Mouse (Mus musculus) lung, embryonic 16.5 days (tissue): ENCODE results near the gene Glipr1. TPM values are rescaled to one million over a fixed set of nuclear protein-coding genes. Genes with fewer than 3 reads are reported as not detected.

Experiments used
- ATAC-seq: fragments of 200-750 bp; cut with Nextera tagmentation; 2 replicates; pipeline ENCODE4 v1.8.0; 2017; ENCODE audit warnings: low read depth, mild to moderate bottlenecking, moderate library complexity
- H3K27ac ChIP-seq: fragments of 300-500 bp; sonication (generic); 2 replicates; pipeline ENCODE4 v1.5.1; 2014; ENCODE audit warnings: mild to moderate bottlenecking, control low read depth, low read length
- H3K27me3 ChIP-seq: fragments of 300-500 bp; sonication (generic); 2 replicates; pipeline ENCODE4 v1.6.1; 2014; ENCODE audit warnings: low read depth, low read length, mixed read lengths; ENCODE audit not compliant: control insufficient read depth, insufficient read depth
- H3K36me3 ChIP-seq: fragments of 300-500 bp; sonication (generic); 2 replicates; pipeline ENCODE4 v1.6.1; 2014; ENCODE audit warnings: low read length; ENCODE audit not compliant: control insufficient read depth, insufficient read depth
- H3K4me1 ChIP-seq: fragments of 300-500 bp; sonication (generic); replicated peaks from 2 replicates; pipeline ENCODE4 v1.6.1; 2014; ENCODE audit warnings: low read length, mixed read lengths; ENCODE audit not compliant: control insufficient read depth, insufficient read depth
- H3K4me2 ChIP-seq: fragments of 300-500 bp; sonication (generic); 2 replicates; pipeline ENCODE4 v1.6.1; 2014; ENCODE audit warnings: low read depth, low read length, control low read depth
- H3K4me3 ChIP-seq: fragments of 300-500 bp; sonication (generic); 2 replicates; pipeline ENCODE4 v1.5.1; 2014; ENCODE audit warnings: mild to moderate bottlenecking, low read length, control low read depth
- H3K9ac ChIP-seq: fragments of 300-500 bp; sonication (generic); 2 replicates; pipeline ENCODE4 v1.6.1; 2014; ENCODE audit warnings: low read length, control low read depth
- H3K9me3 ChIP-seq: fragments of 300-500 bp; sonication (generic); 2 replicates; pipeline ENCODE4 v1.6.1; 2016; ENCODE audit warnings: low read length; ENCODE audit not compliant: control insufficient read depth
- WGBS: fragments of 180-500 bp; shearing (Covaris S2); extraction: QIAGEN DNeasy Blood & Tissue Kit; methylation state at CpG from one replicate; pipeline ENCODE4 v1.1.7; 2014; 5-methylcytosine and 5-hydroxymethylcytosine counted together
- polyA plus RNA-seq: library from polyadenylated mRNA; unstranded; fragments of >200 nt; fragmentation: Nextera tagmentation; extraction: Ambion mirVana; gene quantifications from 2 replicates; pipeline ENCODE4 v1.2.1, GENCODE M21; 2015

Glipr1 gene
- polyA plus RNA-seq, 1 experiment from 2014 or later: 3.8 TPM

GRCm38 (mm10) chr10:111949008-111949407 lies 53.4 kb downstream of the Glipr1 start:
- H3K27ac ChIP-seq: no peak overlapping the region
- no peaks in the 10 kb centered on the region for H3K36me3 ChIP-seq
- H3K4me1 ChIP-seq: no peaks in the 10 kb centered on the region
- no peak overlapping the region for H3K4me2 ChIP-seq
- H3K9ac ChIP-seq: no peak overlapping the region
- ATAC-seq: no peak
- no peaks in the 10 kb centered on the region for H3K27me3 ChIP-seq
- H3K9me3 ChIP-seq: no peaks in the 10 kb centered on the region
- 66% methylated on average over 4 of the region's 4 CpGs for WGBS
- H3K4me3 ChIP-seq: no peak overlapping the region

DNA sequence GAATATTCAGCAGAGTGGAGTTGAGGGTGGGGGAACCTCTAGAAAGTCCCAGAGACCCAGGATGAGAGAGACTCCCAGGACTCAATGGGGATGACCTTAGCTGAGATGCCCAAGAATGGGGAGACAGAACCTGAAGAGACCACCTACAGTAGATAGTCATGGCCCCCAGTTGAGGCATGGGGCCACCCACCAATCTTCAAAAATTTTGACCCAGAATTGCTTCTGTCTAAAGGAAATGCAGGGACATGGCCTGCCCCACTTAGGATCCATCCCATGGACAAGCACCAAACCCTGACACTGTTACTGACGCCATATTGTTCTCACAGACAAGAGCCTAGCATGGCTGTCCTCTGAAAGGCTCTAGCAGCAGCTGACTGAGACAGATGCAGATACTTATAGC lies 54.4 kb downstream of the Glipr1 start:
- no peaks in the 10 kb centered on the region for H3K4me1 ChIP-seq
- H3K27ac ChIP-seq: no peak overlapping the region
- H3K9ac ChIP-seq: no peak overlapping the region
- 90% methylated on average over 1 of the region's 1 CpGs for WGBS
- no peaks in the 10 kb centered on the region for H3K9me3 ChIP-seq
- no peaks in the 10 kb centered on the region for H3K27me3 ChIP-seq
- H3K36me3 ChIP-seq: no peaks in the 10 kb centered on the region
- no peak overlapping the region for H3K4me3 ChIP-seq
- H3K4me2 ChIP-seq: no peak overlapping the region
- ATAC-seq: no peak

DNA sequence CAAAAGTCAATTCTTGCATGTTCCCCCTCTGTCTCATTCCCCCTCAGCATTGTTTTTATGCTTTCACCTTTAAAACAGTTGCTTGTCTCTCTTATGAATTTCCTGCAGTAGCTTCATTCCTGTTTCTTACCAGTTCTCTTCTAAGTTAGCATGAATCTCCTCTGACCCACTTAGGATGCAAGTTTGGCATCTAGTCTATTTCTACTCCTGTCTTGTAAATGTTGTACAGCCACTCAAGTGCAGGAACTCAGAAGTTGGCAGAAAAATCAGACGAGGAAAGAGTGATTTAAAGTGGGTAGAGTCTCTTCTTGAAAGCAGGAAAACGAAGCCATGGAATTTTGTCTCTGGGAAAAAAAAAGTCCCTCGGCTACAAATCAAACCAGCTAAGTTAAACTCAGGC lies 56.9 kb downstream of the Glipr1 start:
- Histone ChIP-seq H3K4me2 (no peak overlapping the region), H3K27me3 (no peaks in the 10 kb centered on the region), H3K36me3 (no peaks in the 10 kb centered on the region), H3K9ac (no peak overlapping the region), H3K4me3 (no peak overlapping the region), H3K27ac (no peak overlapping the region), H3K4me1 (no peaks in the 10 kb centered on the region), H3K9me3 (no peaks in the 10 kb centered on the region)
- no peak for ATAC-seq
- 29% methylated on average over 3 of the region's 3 CpGs for WGBS

DNA sequence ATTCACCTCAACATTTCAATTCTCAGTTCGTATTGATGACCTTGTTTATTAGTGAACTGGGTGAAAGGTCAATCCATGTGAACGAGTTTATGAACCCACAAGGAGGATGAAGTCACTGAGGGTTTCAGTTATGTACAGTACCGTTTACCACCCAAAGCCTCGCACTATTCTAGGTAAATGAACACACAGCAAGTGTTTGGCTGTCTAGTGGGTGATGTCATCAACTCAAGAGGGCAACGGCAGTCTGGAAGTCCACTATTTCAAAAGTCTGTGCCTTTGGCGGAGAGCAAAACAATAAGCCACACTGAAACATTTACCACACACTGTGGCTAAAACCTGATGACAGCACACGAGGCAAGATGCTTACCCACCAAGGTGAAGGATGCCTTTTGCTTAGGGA lies 59.4 kb downstream of the Glipr1 start:
- 62% methylated on average over 7 of the region's 7 CpGs for WGBS
- ATAC-seq: no peak
- no peaks in the 10 kb centered on the region for H3K36me3 ChIP-seq
- H3K4me3 ChIP-seq: no peak overlapping the region
- no peak overlapping the region for H3K9ac ChIP-seq
- H3K4me2 ChIP-seq: no peak overlapping the region
- no peaks in the 10 kb centered on the region for H3K4me1 ChIP-seq
- no peaks in the 10 kb centered on the region for H3K27me3 ChIP-seq
- H3K9me3 ChIP-seq: no peaks in the 10 kb centered on the region
- H3K27ac ChIP-seq: no peak overlapping the region

DNA sequence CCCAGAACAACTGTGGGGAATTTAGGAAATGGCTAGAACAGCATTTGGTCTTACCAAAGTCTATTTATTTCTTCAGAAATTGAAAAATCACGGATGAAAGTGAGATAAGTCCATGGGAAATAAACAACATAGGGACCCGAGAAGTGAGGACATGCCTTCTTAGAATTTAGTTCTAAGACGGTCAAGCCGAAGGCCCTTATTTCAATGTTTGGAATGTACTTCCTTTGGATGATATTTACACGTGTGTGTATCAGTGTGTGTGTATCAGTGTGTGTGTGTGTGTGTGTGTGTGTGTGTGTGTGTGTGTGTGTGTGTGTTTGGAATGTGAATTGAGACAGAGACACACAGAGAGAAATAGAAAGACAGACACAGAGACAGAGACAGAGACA lies 65.3 kb downstream of the Glipr1 start:
- H3K9ac ChIP-seq: no peak overlapping the region
- no peaks in the 10 kb centered on the region for H3K27me3 ChIP-seq
- peak; percentile 67; the same call in 1 of the 2 replicates for ATAC-seq
- H3K4me3 ChIP-seq: no peak overlapping the region
- peak overlapping the region; percentile 69 for H3K27ac ChIP-seq
- WGBS: 26% methylated on average over 5 of the region's 5 CpGs
- no peaks in the 10 kb centered on the region for H3K36me3 ChIP-seq
- no peaks in the 10 kb centered on the region for H3K9me3 ChIP-seq
- peaks cover 23% of the 10 kb centered on the region for H3K4me1 ChIP-seq
- 0 out of 2 replicates have a peak overlapping the region, but pooled peaks have one; percentile 39 for H3K4me2 ChIP-seq

DNA sequence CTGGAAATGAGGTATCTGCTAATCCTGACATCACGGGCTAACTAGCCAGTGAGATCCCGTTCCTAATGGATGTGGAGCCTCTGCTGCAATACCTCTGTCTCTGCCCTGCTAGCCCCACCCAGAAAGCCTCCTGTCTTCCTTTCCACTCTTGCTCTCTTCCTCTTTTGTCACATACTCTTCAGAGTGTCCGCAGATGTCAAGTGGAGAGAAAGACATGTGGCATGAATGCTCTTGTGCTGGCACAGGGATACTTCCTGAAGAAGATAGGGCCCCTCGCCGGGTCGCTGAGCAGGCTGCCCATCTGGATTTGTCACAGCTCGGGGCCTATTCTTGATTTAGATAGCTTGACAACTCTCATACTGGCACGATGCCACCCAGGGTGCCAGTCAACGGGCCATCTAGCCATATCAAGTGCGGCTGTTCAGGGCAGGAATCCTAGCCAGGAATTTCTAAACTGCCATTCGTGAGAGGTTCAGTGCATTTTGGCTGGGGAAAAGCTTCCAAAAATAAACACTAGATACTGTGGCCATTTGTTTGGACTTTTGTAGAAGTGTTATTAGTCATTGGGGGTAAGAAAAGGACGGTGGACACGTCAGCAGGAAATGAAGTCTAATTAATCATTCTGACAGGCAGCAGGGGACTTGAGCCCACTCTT lies 65.8 kb downstream of the Glipr1 start:
- H3K9ac ChIP-seq: peak overlapping the region; percentile 49
- 7% methylated on average over 13 of the region's 13 CpGs for WGBS
- H3K27me3 ChIP-seq: no peaks in the 10 kb centered on the region
- H3K27ac ChIP-seq: peak overlapping the region; percentile 69
- no peaks in the 10 kb centered on the region for H3K9me3 ChIP-seq
- no peaks in the 10 kb centered on the region for H3K36me3 ChIP-seq
- peak overlapping the region; percentile 39; the same call in 1 of the 2 replicates for H3K4me2 ChIP-seq
- H3K4me3 ChIP-seq: no peak overlapping the region
- H3K4me1 ChIP-seq: peaks cover 23% of the 10 kb centered on the region
- peak; percentile 93 for ATAC-seq

DNA sequence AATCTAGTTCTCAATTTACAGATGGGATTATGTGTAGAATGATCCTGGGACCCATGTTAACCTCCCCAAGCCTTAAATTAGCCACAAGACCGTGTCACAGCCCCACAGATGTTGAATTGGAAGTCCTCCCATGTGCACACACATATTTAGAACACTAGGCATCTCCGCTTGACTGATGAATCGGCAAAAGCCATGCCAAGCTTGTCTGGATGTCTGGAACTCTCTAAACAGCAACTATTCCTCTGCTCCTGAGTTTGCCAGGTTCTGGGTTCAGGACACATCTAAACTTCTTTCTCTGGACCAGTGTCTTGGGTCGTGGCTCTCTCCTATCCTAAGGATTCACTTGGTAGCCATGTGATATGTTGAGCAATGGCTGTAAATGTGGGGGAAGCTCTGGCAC lies 66.4 kb downstream of the Glipr1 start:
- H3K9ac ChIP-seq: no peak overlapping the region
- WGBS: 59% methylated on average over 4 of the region's 4 CpGs
- ATAC-seq: peak; percentile 17
- H3K4me2 ChIP-seq: no peak overlapping the region; the same call in 1 of the 2 replicates
- H3K36me3 ChIP-seq: no peaks in the 10 kb centered on the region
- H3K9me3 ChIP-seq: no peaks in the 10 kb centered on the region
- no peaks in the 10 kb centered on the region for H3K27me3 ChIP-seq
- peaks cover 23% of the 10 kb centered on the region for H3K4me1 ChIP-seq
- H3K27ac ChIP-seq: peak overlapping the region; percentile 69
- H3K4me3 ChIP-seq: no peak overlapping the region

Other genes starting within 250 kb of the Glipr1 start
- 42.4 and 50.5 TPM in 2 replicates for gene Krr1, start 30.0 kb downstream of the Glipr1 start, polyA plus RNA-seq
- not detected in 2 replicates for gene Glipr1l1, start 57.6 kb upstream of the Glipr1 start, polyA plus RNA-seq
- gene Glipr1l2, start 80.7 kb upstream of the Glipr1 start, polyA plus RNA-seq: not detected in 2 replicates
- gene Glipr1l3, start 157.7 kb upstream of the Glipr1 start, polyA plus RNA-seq: not detected in 2 replicates
- gene Caps2, start 161.0 kb upstream of the Glipr1 start, polyA plus RNA-seq: 1.1 and 1.3 TPM in 2 replicates